Mouse (Mus musculus): ENCODE measurements around the gene Rpl31. TPM values are rescaled to one million over a fixed set of nuclear protein-coding genes. Genes with fewer than 3 reads are reported as not detected.

The Rpl31 gene
- 405 TPM for polyA plus RNA-seq (2015; fragmentation: Illumina TruSeq; extraction: RNeasy Lipid Tissue Mini Kit (QIAGEN cat#74804); ENCODE audit: insufficient read depth, low read depth, low replicate concordance)

GRCm38 (mm10) chr1:39367601-39368266, at the start of gene Rpl31:
Gene Rpl31 (plus strand): TSS chr1:39367842.

Other genes starting within 250 kb of the Rpl31 start
- gene Npas2, start 174.1 kb upstream of the Rpl31 start, polyA plus RNA-seq (2015; fragmentation: Illumina TruSeq; extraction: RNeasy Lipid Tissue Mini Kit (QIAGEN cat#74804); ENCODE audit: insufficient read depth, low read depth, low replicate concordance): 2.6 TPM
- 18.0 TPM for gene Tbc1d8, start 110.9 kb downstream of the Rpl31 start, polyA plus RNA-seq (2015; fragmentation: Illumina TruSeq; extraction: RNeasy Lipid Tissue Mini Kit (QIAGEN cat#74804); ENCODE audit: insufficient read depth, low read depth, low replicate concordance)
- 4.3 TPM for gene Cnot11, start 167.2 kb downstream of the Rpl31 start, polyA plus RNA-seq (2015; fragmentation: Illumina TruSeq; extraction: RNeasy Lipid Tissue Mini Kit (QIAGEN cat#74804); ENCODE audit: insufficient read depth, low read depth, low replicate concordance)
- gene Rnf149, start 209.6 kb downstream of the Rpl31 start, polyA plus RNA-seq (2015; fragmentation: Illumina TruSeq; extraction: RNeasy Lipid Tissue Mini Kit (QIAGEN cat#74804); ENCODE audit: insufficient read depth, low read depth, low replicate concordance): 3.3 TPM

Measured in pancreas, adult 10 weeks (tissue).